Mouse (Mus musculus) intestine, embryonic 16.5 days (tissue): ENCODE results near the gene Itgb1. TPM values are rescaled to one million over a fixed set of nuclear protein-coding genes. Genes with fewer than 3 reads are reported as not detected.

Source experiments
- polyA plus RNA-seq: library from polyadenylated mRNA; unstranded; fragments of >200 nt; fragmentation: Nextera tagmentation; extraction: Ambion mirVana; gene quantifications from 2 replicates; pipeline ENCODE4 v1.2.1, GENCODE M21; 2015

The Itgb1 gene
- polyA plus RNA-seq, 1 experiment from 2014 or later = 219 TPM

Other genes with a start within 250 kb of the Itgb1 start
- gene Gm3952, start 113.0 kb downstream of the Itgb1 start, polyA plus RNA-seq = not detected in 2 replicates